Mouse (Mus musculus) lung, postnatal 36 days (tissue): ENCODE results near the gene Flrt2.
"Not testable (repeated sequence)": the region's sequence is repeated elsewhere in the genome, so short reads cannot be mapped to it uniquely, and the experiment has no call there.

Experiments
- DNase-seq: peaks from one replicate; pipeline ENCODE4 v3.0.0; 2022; ENCODE audit warnings: mixed read lengths

Flrt2 gene

DNA sequence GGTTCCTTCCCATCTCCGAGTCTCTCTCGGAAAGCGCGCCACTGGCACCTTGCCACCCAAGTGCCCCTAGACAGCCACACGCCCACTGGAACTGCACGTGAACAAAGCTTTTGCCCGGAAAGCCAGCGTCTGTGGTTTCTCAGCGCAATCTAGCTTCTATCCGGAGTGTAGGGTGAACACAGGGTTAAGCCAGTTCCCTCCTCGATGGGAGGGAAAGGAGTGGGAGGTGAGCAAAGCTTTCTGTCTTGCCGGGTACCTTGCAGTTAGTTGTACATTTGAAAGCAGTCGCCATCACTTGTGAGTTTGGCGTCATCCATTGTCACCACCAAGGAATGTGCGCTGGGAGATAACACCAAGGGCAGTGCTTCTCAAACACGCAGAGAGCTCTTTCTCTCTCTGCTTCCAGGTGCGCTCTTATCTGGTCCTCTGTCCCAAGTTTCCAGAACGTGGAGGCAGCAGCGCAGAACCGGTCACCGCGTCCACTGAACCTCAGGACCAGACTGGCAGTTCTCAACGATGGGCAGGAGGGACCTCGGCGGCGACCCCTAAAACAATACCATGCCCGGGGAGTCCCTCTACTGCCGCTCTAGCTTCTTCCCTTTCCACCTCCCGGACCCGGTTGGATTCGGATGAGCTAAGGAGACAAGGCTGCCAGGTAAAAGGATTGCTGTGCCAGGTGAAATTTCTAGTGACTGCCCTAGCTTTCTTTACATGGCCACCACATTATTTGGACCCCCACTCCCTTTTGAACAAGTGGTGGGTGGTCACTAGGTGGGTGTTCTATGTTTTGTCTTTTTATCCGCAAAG lies at the start of gene Flrt2:
TSS of gene Flrt2 (plus strand) at position 266 of the 807 bp plus-strand sequence.
- peak; percentile 9 for DNase-seq

DNA sequence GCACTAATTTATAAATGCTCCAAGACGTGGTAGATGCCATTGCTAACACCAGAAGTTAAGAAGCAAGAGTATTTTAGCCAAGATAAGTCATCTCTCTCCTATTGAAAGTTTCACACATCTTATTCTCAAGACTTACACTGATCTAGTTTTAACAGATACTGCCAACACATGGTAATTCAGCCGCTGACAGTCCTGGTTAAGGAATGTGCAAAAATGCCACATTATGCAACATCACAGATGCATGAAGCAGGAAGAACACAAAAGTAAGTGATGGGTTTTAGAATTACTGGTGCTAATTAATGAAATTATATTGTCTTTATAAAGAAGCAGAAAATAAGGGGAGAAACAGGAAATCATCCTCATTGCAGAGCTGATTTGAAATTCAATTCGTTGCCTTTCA lies 49.8 kb upstream of the Flrt2 start:
- no peak for DNase-seq

DNA sequence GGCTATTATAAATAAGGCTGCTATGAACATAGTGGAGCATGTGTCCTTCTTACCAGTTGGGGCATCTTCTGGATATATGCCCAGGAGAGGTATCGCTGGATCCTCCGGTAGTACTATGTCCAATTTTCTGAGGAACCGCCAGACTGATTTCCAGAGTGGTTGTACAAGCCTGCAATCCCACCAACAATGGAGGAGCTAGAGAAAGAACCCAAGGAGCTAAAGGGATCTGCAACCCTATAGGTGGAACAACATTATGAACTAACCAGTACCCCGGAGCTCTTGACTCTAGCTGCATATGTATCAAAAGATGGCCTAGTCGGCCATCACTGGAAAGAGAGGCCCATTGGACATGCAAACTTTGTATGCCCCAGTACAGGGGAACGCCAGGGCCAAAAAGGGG lies 44.8 kb upstream of the Flrt2 start:
- DNase-seq: not testable (repeated sequence)

DNA sequence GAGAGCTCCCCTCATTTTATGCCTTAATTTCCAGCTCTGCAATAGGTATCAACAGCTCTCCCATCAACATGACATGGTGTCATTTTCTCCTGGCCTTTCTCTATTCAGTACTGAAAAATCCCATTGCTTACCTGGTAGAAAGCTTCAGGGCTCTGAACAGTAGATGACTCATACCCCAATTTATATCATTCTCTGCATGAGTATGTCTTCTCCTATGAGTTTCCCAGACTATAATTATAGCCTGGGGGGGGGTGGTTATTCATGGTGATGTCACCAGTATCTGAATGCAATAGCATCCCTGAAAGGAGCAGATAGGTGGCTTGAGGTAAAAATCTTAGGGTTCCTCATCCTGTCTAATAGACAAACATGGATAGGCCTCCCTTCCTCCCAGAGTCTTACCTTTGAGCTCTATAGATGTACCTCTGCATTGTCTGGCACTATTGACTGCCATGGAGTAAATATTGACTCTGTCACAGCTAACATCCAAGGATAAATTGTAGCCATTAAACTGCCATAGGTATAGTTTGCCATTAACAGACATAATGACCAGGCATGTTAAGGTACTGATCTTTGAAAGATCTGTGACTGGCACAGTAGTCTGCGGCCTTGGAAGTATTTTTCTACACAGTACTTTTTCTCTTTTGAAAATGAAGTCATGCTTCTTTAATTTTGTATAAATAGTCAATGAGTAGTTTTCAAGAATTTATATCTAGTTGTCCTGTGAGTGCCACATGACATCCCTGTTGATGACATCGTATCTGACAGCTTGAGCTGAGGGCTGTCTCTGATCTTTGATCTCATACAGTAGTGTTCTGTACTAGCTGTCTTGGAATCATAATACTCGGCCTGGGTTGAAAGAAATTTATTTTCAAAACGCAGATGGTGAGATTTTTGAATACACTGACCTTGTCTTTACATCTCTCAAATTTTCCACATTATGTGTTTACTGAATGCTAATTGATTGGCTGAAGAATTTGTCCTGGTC lies 39.6 kb upstream of the Flrt2 start:
- no peak for DNase-seq

DNA sequence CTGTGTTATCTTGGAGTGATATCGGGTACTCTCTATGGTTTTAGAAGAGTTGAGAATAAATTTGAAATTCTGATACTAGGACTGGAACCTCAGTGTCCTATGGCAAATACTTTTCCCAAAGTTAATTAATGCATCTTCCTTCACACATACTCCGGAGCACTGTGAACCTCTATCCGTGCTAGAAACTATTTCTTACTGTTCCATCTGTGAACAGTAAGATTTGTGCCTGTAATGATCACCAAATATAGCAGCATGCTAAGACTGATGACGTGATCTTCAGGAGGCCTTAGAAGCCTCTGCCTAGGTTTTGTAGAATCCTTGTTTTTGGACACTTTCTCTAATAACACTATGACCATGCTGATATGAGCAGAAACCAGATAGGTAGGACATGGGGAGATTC lies 35.4 kb upstream of the Flrt2 start:
- no peak for DNase-seq

DNA sequence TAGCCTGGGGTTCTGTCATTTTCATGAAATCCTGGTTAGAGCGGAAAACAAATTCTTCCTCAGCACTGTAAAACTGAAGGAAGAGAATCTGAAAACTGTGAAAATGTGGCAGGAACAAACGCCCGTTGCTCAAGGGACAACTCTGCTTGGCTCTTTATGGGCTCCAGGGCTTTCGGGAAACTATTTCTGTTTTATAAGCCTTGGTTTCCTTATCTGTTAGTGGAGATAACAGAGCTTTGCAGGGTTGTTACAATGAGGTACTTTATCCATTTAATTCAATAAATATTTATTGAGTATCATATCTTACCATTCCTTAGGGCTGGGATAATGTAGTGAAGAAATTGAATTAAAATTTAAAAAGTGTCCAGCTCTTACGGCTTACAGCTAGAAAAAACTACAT lies 24.7 kb upstream of the Flrt2 start:
- DNase-seq: no peak

DNA sequence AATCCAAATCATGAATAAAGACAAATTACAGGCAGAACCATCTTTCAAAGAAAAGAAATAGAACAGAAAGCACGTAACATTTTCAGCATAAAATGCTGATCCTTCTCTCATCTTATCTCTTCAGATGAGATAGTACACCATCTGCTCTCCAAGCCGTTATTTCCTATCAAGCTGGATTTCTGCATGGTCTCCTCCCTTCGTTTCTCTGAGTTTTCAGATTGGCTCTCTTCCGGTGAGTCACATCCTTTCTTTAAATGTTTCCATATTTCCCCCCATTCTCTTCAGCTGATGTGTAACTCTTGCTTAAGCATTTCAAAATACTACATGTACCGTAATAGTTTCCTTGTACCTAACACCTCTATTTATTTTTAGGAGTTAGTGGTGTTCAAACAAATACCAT lies 16.3 kb upstream of the Flrt2 start:
- no peak for DNase-seq

DNA sequence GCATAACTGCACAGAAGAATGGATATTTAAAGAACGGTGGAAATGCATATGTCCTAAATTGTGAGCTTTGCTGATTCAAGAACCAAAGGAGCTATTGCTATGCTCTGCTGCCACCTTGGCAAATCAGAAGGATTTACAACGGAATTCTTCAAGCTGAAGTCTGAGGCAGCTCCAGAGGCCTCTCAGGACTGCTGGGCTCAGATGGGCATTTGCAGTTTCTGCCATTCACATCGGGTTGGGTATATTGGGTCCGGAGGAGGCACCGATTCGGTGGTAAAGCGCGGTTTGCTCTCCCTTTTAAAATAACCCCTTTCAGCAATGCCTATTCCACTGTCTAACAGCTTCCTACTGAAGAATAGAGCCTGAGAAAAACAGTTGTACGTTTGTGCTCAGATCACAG lies 1.2 kb upstream of the Flrt2 start:
- DNase-seq: peak; percentile 19

DNA sequence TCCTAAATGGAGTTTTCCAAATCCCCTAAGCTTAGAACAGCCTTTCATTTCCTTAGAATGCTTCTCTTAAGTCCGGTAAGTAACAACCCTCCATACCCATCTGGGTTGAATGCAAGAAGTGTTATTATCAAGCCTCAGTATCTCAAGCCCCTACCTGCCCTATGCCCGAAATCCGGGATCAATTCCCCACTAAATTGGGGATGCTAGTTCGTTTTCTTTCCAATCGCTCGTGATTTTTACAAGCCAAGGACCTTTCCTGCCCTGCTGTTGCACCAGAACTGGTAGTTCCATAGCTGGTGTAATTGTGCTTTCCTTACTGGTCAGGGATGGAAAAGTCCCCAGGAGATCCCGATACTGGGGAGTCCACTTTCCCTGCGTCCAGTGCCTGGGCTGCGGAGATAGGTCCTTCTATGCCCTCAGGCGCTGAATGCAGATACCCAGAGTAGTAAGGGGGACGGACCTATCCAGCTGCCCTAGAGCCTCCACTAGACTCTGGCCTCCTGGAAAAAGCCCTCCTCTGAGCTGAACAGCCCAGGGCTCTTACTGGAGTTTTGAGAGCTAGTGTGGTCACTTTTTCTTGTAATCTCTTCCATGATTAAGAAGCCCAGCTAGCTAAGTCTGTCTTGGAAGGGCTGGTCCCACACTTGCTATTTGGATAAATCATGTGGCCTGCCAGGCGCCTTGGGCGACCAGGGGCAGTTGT lies 1.1 kb downstream of the Flrt2 start:
- DNase-seq: no peak

DNA sequence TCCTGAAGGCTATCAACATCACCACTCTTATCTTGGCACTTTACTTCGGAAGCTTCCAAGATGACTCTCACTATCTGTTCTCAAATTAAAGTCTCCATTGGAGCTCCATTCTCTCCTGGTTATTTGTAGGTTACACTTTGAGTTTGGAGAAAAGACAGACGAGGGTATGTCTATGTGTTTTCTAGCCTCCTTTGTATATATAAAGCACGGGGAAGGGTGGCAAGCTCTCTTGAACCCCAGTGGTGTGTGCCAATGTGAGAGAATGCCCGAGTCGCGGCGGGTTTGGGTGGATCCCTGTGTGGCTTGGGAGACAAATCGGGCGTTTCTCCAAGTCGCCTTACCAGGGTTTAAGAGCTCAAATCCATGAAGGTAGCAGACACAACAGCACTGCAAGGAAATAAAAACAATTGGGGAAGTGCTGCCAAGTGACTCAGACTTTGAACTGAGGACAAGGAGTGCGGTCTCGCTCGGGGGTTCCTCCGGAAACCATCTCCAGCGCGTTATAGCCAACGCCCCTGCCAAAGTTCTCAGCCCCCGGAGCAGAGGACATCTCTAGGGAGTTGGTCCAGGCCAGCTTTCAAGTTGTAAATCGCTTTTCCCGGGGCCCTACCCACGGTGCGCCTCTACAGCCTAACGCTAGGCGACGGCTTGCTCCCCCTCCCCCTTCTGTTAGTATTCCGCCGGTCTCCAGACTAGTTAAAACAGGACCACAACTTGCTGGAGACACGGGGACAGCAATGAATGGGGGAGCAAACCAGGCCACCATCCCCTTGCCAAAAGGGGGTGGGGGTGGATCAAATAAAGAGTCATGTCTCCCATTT lies 1.8 kb downstream of the Flrt2 start:
- DNase-seq: peak; percentile 30

DNA sequence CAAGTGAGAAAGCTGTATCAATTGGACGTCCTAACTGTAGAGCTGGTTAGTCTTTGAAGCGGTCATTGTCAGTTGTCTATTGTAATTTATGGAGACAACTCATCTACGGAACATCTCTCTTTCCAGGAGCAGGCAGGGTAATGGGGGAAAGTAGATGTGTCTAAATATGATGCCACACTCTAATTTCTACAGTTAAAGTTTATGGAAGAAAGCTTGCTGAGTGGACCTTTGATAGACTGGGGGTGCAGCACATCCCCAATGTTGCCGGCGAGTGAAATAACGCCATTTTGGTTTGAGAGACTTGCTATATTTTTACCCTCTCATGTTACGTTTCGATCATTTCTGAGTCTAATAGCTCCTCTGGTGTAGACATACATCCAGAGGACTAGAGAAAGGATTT lies 2.5 kb downstream of the Flrt2 start:
- no peak for DNase-seq

DNA sequence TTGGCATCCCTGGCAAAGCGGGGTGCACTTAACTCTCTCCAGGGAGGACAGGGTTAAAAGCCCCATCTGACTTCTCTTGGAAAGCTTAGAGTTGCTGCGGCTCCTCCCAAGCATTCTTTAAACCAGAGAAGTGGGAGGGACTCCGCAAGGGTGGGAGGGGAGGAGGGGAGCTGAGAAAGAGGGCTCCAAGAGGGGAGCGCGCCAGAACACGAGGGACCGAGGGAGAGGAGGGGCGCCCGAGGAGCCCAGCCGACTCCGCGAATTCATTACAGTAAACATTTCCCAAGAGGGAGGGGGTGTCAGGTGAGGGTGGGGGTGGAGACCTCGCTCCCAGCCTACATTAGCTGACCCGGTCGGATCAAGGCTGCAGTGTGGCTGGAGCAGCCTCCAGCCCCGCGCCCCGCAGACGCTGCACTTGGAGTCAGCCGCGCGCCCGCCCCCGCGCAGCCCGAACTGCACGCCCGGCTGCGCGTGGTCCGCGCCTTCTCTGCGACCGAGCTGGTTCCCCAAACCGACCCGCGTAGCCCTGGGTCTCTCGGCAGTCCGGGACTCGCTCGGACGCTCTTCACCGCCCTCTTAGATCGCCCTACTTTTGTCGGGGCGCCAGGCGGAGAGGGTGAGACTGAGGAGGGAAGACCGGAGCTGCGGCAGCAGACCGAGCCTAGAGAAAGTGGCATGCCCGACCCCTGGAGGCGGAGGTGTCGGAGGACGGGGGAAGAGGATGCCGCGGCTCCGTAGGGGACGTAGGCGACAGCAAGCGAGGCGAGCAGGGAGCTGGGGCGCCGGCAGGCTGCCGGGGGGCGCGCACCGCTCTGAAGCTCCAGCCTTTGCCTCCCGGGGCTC lies 3.2 kb downstream of the Flrt2 start:
- peak; percentile 56 for DNase-seq

DNA sequence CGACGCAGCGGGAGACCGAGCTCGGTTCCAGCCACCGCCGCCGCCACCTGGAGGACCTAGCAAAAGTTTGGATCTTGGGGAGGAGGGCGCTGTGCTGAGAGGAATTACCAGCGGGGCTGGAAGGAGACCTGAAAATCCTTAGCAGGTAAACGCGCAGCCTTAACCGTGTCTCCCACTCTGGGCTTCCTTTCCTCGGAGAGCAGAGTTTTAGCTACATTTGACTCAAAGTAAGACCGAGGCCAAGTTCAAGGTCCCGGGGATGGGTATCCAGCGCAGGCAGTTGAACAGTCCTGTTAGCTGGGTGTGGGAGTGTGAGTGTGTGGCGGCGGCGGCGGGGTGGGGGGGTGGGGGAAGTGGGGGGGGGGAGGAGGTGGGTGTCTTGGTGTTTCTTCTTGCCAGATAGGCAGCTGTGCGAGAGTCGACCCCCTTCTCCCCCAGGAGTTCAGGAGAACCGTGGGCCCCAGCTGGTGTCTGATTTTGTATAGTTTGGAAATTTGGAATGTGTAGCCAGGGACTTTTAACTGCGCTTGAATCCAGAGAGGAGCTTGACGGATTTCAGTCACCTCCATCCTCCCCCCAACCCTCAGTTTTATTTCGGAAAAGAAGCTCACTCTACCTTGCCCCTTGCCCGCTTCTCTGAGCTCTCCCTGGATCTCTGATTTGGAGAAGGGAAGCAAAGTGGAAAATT lies 4.0 kb downstream of the Flrt2 start:
- peak; percentile 2 for DNase-seq

DNA sequence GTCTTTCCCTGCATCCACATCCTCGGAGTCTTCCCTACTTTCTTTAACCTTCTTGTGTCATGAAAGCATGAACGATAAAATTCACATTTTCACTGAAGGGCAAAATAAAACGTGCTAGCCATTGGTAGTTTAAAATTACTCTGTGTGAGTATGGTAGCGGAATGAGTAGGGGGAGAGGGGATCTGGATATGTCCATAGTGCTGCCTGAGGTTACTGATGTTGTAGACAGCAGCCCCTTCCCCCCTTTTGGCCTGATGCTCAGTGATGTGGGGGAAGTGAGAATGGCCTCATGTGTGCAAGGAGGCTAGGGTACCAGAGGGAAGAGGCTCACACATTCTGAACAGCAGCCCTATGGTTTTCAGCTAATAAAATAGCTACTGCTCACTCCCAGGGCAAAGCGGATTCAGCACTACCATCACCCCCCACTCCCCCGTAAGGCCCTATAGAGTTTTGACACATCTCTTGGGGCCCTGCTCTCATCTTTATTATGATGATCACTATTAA lies 4.5 kb downstream of the Flrt2 start:
- DNase-seq: no peak

DNA sequence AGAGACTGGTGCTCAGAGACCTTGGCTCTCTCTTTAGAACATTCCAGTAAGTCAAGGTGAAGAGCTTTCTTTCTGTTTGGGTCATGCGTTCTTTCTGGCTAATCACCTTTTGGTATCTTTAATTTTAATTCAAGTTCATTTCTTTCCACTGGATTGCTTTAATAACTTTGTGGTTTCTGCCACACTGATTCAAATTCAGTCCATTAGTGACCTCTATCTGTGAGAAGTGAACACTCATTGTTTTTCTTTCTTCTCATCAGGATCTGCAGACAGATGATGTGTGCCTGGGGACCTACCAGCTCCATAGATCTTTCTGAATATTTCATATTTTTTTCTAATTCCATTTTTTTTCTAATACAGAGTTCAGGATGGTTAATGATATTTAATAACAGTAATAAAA lies 6.5 kb downstream of the Flrt2 start:
- DNase-seq: no peak

DNA sequence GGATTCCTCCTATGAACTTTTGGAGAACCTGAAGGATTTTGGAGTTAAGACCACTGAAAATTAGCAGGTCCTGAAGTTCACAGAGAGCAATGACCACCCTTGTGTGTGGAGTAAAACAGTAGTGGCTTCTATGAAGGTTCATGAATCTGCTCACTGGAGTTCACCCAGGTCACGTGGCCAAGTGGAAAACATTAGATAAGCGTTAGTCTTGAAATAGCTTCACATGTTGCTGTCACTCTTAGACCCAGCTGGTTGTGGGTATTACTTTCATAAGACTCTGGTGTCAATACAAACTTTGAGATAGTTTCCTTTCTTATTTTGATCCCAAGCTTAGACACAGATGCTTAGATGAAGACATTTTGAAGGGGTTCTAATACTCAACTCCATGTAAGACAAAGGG lies 8.7 kb downstream of the Flrt2 start:
- DNase-seq: peak; percentile 4

DNA sequence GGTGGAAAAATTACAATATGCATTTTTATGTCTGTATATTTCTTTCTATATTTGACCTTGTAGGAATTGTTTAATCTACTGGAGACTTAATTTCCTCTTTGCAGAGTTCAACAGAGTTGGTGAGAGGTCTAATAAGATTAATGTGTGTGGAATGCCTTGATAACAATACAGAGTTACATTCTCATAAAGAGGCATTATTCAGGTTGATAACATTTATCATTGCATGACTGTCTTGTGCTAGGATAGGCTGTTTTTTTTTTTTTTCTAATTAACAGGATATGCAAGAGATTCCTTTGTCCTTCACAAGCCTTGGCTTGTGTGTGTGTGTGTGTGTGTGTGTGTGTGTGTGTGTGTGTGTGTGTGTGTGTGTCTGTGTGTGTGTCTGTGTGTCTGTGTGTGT lies 9.6 kb downstream of the Flrt2 start:
- DNase-seq: no peak

DNA sequence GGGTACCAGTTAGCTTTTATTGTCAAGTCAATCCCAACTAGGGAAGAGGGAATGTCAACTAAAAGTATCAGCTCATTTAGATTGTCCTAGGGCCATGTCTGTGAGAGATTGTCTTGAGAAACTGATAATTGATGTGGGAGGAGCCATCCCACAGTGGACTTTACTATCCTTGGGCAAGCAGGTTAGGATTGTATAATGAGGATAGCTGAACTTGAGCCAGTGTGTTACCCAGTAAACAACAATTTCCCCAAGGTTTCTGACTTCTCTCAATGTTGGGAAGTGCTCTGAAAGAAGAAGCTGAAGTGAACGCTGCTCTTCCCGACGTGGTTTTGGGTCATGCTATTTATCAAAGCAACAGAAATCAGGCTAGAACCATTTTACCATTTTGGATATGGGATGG lies 13.0 kb downstream of the Flrt2 start:
- DNase-seq: no peak

DNA sequence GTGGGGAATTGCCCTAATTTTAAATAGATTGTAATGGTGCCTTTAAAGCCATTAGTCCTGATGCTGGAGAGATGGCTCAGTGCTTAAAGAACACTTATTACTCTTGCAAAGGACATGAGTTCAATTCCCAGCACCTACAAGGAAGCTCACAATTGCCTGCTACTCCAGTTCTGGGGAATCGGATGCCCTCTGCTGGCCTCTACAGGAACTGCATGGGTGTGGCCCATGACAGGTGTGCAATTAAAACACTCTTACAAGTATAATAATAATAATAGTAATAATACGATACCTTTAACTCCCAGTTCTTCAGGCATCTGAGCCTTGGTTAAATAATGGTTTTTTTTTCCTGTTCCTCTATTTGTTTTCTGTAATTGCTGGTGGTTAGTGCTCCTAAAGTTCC lies 31.2 kb downstream of the Flrt2 start:
- DNase-seq: peak; percentile 18

DNA sequence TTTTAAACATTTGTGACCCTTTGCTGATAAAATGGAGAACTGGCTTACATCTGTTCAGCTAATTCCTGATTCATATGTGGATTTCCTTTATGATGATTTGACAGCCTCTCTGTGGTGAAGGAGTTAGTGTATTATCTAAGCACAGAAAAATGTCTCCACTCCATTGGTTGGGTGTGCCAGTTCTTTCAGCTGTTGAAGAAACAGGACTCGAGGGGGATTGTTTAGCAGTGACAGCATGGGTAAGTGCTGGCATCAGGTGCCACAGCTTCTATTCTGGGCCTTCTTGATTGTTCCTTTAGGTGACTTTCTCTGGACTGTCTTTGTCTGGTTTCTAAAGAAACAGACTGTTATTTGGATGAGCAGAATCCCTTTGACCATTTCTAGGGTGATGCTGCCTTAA lies 42.0 kb downstream of the Flrt2 start:
- no peak for DNase-seq

DNA sequence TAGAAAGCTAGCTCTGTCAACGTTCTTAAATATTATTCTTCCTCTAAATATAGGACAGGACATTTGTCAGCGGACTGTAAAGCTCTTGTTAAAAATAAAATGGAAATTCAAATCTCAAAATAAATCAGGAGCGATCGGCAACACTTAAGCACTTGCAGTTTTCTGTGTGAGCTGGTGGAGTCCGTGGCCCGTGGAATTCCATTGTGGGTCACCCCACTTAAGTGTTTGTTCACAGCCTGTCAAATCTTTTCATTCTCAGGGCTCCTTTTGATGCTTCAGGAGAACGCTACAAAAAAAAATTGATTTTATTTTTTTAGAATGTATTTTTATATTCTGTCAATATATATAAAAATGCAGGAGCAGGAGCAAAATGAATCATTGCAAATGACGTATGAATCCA lies 45.5 kb downstream of the Flrt2 start:
- no peak for DNase-seq
